ENCODE assay signal across 7 mouse cellular contexts in genomic region chr12:70494494-70495281, GRCm38 (mm10). TPM values are rescaled to one million over a fixed set of nuclear protein-coding genes. Genes with fewer than 3 reads are reported as not detected.
A peak's percentile ranks its signal among the peaks of the same experiment; 100 is the strongest.
DNase-seq lines count a peak whose midpoint lies in the region; ATAC-seq and TF ChIP-seq lines count a peak whose summit lies in the region.

No protein-coding gene starts in this region.

- WGBS in liver, embryonic 14.5 days (ENCODE audit: insufficient replicate concordance): 48% methylated on average over 10 of the region's 10 CpGs
- 60% methylated on average over 10 of the region's 10 CpGs for WGBS in neural tube, embryonic 12.5 days

- H3K4me2 ChIP-seq in liver, embryonic 14.5 days (ENCODE audit: low read depth): no peak overlapping the region
- H3K4me2 ChIP-seq in neural tube, embryonic 12.5 days (replicated peaks): no peak overlapping the region

- H3K4me1 ChIP-seq in liver, embryonic 14.5 days (replicated peaks; ENCODE audit: control insufficient read depth in 2 of 2, insufficient read depth in 2 of 2, low read length in 1 of 2): no peaks in the 10 kb centered on the region
- peaks cover 9% of the 10 kb centered on the region for H3K4me1 ChIP-seq in neural tube, embryonic 12.5 days

- TF ChIP-seq CTCF in liver, embryonic 14.5 days (IDR thresholded peaks at IDR 0.05; ENCODE audit: low read depth): peak; percentile 75

- TF ChIP-seq EP300 in liver, embryonic 14.5 days (IDR thresholded peaks at IDR 0.05; ENCODE audit: low read depth): no peak

- no peak overlapping the region for H3K4me3 ChIP-seq in liver, embryonic 14.5 days (ENCODE audit: insufficient read depth in 1 of 2, low read depth in 2 of 2, low read length in 2 of 2)
- no peak overlapping the region for H3K4me3 ChIP-seq in neural tube, embryonic 12.5 days

- H3K27me3 ChIP-seq in liver, embryonic 14.5 days (ENCODE audit: control insufficient read depth, insufficient read depth, low read length): no peaks in the 10 kb centered on the region
- H3K27me3 ChIP-seq in neural tube, embryonic 12.5 days (replicated peaks): no peaks in the 10 kb centered on the region

- peak; percentile 50 for DNase-seq in 3134 (ENCODE audit: extremely low read depth, insufficient read length, low spot score)
- DNase-seq in A20 (ENCODE audit: low read depth, low spot score): peak; percentile 47
- DNase-seq in c-Kit-positive CD71-positive TER-119-negative erythroid progenitor cells, embryonic 14.5 days (ENCODE audit: low read depth): peak; percentile 33
- peak; percentile 42 for DNase-seq in fibroblast of lung, adult 2 months (ENCODE audit: low read depth)
- DNase-seq in hindlimb bud, embryonic 11.5 days (ENCODE audit: extremely low spot score, low read depth, low spot score): peak; percentile 58
- DNase-seq in liver, embryonic 14.5 days (ENCODE audit: low read depth in 3 of 3, low spot score in 3 of 3): peak; percentile 12 to 28 (median 18)

- H3K36me3 ChIP-seq in liver, embryonic 14.5 days (replicated peaks; ENCODE audit: control insufficient read depth, insufficient read depth, low read depth): no peaks in the 10 kb centered on the region
- H3K36me3 ChIP-seq in neural tube, embryonic 12.5 days: no peaks in the 10 kb centered on the region

- H3K9me3 ChIP-seq in liver, embryonic 14.5 days (ENCODE audit: control insufficient read depth, low read length): no peaks in the 10 kb centered on the region
- peaks cover 4% of the 10 kb centered on the region; the same call in 1 of the 2 replicates for H3K9me3 ChIP-seq in neural tube, embryonic 12.5 days

- H3K27ac ChIP-seq in liver, embryonic 14.5 days: no peak overlapping the region
- no peak overlapping the region for H3K27ac ChIP-seq in neural tube, embryonic 12.5 days

- no peak overlapping the region for H3K9ac ChIP-seq in liver, embryonic 14.5 days (replicated peaks)
- H3K9ac ChIP-seq in neural tube, embryonic 12.5 days: 0 out of 2 replicates have a peak overlapping the region, but pooled peaks have one; percentile 1

- no peak for ATAC-seq in liver, embryonic 14.5 days (ENCODE audit: insufficient read depth)
- peak; percentile 66; the same call in 1 of the 2 replicates for ATAC-seq in neural tube, embryonic 12.5 days (ENCODE audit: low FRiP score, low read depth)

RNA-seq across cellular contexts. Expression of gene Tmx1, which starts 41.8 kb away (rescaled TPM):
- polyA plus RNA-seq in liver, embryonic 14.5 days (2012; rRNA removed): 19.7 and 32.9 TPM in 2 replicates
- 86.2 and 87.8 TPM in 2 replicates for polyA plus RNA-seq in liver, embryonic 14.5 days (2014; fragmentation: Nextera tagmentation; extraction: Ambion mirVana)
- 138 TPM in 2 replicates for polyA plus RNA-seq in neural tube, embryonic 12.5 days (2016; fragmentation: Nextera tagmentation; extraction: Ambion mirVana)
